Mouse (Mus musculus) intestine, embryonic 14.5 days (tissue): ENCODE measurements around the gene Yipf6. TPM values are rescaled to one million over a fixed set of nuclear protein-coding genes. Genes with fewer than 3 reads are reported as not detected.

Source experiments
- polyA plus RNA-seq: library from polyadenylated mRNA; unstranded; fragments of >200 nt; fragmentation: Nextera tagmentation; extraction: Ambion mirVana; gene quantifications from 2 replicates; pipeline ENCODE4 v1.2.1, GENCODE M21; 2014

The Yipf6 gene
- polyA plus RNA-seq, 1 experiment from 2014 or later, result 22.4 TPM

Other genes with a start within 250 kb of the Yipf6 start
- 11.0 and 11.5 TPM in 2 replicates for gene Ophn1, start 45.3 kb upstream of the Yipf6 start, polyA plus RNA-seq
- 6.3 and 6.6 TPM in 2 replicates for gene Stard8, start 66.9 kb downstream of the Yipf6 start, polyA plus RNA-seq
- 24.5 and 26.9 TPM in 2 replicates for gene Efnb1, start 199.8 kb downstream of the Yipf6 start, polyA plus RNA-seq